Mouse (Mus musculus) testis, postnatal 14 days (tissue): ENCODE results near the gene Rab5a.
"Not testable (repeated sequence)": the region's sequence is repeated elsewhere in the genome, so short reads cannot be mapped to it uniquely, and the experiment has no call there.

Experiments
- DNase-seq: peaks from one replicate; pipeline ENCODE4 v3.0.0; 2021; ENCODE audit warnings: low spot score

Gene Rab5a

DNA sequence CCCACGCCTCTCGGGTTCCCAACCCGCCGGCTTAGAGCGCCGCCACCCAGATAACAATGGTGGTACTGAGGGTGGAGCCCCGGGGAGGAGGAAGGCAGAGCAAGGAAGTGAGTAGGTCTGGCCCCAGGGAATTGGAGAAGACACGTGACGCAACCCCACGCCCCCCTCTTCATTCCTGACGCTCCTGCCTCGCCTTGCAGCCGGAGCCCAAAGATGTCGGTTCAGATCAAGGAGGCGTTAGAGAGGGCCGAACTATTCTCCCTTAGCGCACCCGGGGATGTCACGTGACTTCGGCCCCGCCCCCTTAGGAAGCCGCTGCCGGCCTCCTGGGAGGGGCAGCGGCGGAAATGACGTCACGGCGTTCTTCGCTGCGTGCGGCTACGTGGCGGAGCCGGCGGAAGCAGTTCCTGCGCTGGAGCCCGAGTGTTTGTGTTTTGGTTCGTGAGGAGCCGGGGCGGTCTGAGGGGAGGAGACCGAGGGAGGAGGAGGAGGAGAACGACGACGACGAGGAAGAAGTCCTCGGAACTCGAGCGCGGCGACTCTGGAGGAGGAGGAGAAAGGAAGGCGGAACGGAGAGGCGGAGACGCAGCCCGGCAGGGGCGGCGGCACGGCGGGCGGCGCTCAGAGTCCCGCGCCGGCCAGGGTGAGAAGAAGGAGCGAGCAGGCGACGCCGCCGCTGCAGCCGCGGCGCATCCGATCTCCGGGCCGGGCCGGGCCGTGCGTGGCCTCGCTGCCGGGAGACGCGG lies at the start of gene Rab5a:
Gene Rab5a (plus strand): TSS at position 377 of the 746 bp plus-strand sequence.
- peak; percentile 99 for DNase-seq

- no peak for DNase-seq
These were observed 22.9 kb upstream of the Rab5a start for GRCm38 (mm10) chr17:53456152-53456551.

DNA sequence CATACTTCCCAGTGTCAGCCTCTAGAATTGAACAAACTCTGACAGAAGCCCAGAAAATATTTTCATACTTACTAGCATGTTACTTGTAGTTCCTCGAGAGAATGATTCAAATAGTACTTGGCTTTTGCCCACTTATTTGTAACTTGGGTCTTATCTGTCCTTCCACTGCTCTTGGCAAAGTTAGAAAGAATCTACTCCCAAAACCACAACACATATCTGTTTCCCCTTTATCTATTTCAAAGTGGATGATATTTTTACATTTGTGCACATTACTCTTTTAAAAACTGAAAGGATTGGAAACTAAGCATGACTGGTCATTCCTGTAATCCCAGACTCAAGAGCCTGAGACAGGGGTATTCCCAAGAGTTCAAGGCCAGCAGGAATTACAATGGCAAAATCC lies 22.3 kb upstream of the Rab5a start:
- DNase-seq, result no peak

- peak; percentile 85 for DNase-seq
These were observed 16.2 kb upstream of the Rab5a start, which contains the start of gene Efhb for GRCm38 (mm10) chr17:53462603-53463495. Efhb (minus strand) TSS chr17:53463321.

DNA sequence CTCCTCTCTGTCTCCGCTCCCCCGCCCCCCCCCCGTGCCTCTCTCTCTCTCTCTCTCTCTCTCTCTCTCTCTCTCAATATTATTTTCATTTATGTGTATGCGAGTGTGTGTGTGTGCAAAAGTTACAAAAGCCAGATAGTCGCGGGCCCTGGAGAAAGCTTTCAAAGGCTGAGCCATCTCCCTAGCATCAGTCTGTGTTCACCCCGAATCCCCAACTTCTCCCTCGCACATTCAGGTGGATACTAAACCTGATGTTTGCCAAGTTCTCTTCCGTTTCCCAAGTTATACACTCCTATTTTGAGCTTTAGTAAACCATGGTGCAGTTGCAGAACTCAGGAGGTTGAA lies 15.6 kb upstream of the Rab5a start:
- no peak for DNase-seq

DNA sequence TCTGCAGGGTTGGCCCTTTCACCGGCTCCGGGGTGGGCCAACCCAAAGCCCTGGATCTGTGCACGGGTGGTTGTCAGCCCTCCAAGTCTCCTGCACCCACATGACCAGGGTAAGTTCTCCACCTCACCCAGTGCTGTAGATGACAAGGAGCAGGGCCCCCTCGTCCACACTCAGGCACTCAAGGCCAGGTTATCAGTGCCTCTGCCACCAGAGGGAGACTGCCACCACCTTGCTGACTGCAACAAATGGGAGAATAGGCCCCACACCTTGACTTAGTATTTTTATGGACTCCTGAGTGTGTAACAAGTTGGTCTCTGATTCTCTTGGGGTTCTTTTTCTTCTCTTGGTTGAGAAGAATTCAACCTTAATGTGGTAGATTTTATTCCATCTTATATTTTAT lies 13.5 kb upstream of the Rab5a start:
- DNase-seq, result no peak

- no peak for DNase-seq
These were observed 10.3 kb upstream of the Rab5a start for GRCm38 (mm10) chr17:53468697-53469096.

DNA sequence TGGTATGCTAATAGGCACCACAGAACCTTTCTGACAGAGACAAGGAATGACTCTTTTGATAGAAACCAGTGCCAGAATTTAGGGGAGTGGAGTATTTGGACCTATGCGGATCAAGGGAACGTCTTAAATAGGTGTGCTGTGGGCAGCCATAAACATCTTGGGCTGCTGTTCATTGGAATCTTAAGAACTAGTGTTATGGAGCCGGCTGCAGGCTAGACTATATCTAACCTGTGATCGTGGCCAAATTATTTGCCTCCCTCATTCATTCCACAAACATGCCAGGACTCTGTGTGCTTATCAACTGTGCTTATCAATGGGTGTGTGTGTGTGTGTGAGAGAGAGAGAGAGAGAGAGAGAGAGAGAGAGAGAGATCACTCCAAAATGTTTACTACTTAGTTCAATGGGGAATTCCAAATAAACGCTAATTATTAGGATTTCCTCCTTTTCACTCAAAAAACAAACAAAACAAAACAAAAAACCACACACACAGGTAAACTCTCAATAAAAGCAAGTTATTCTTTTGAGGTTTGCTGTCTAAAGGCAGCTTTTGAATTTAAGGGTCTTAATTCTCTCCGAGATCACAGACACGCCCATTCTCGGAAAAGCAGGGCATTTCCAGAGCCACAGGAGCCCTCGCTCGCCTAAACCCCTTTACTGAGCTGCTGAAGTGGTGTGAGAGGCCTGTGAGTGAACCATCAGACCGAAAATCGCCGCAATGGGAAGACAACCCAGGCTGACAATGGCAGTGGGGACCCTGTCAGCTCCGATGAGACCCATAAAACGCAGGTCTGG lies 772 bp upstream of the Rab5a start:
- DNase-seq, result no peak

GRCm38 (mm10) chr17:53479604-53480041 lies 589 bp downstream of the Rab5a start:
- peak; percentile 75 for DNase-seq

DNA sequence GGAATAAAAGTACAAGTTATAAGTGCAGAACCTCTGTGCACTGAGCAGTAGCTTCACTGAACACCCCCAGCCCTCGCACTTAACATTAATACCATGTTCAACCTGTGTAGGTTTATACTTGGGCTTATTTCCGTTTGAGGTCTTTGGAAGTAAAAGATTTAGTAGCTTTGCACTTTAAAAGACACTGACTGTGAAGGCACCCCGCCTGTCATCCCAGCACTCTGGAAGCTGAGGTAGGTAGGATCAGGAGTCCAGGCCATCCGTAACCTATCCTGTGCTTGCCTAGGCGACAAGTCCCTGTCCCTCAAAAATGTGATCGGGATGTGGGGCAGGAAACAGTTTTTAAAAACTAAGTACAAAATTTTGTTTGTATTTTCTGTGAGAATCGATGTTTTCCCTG lies 1.4 kb downstream of the Rab5a start:
- DNase-seq, result no peak

- DNase-seq, result no peak
These were observed 9.4 kb downstream of the Rab5a start for GRCm38 (mm10) chr17:53488291-53489006.

DNA sequence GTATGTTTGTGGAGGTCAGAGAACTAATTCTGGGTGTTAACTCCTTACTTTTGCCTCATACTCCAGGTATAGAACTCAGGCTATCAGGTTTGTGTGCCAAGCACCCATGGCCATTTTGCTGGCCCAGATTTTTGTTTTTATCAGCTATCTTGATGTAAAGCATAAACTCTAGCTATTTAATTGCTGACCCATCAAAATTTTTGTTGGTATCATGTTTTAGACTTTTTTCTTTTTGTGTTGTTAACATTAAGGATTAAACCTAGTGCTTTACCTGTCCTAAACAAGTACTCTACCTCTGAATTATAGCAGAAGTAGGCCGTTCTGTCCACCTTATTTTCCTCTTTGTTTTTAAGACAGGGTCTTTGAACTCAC lies 10.0 kb downstream of the Rab5a start:
- no peak for DNase-seq

GRCm38 (mm10) chr17:53502966-53503365 lies 23.9 kb downstream of the Rab5a start:
- no peak for DNase-seq

DNA sequence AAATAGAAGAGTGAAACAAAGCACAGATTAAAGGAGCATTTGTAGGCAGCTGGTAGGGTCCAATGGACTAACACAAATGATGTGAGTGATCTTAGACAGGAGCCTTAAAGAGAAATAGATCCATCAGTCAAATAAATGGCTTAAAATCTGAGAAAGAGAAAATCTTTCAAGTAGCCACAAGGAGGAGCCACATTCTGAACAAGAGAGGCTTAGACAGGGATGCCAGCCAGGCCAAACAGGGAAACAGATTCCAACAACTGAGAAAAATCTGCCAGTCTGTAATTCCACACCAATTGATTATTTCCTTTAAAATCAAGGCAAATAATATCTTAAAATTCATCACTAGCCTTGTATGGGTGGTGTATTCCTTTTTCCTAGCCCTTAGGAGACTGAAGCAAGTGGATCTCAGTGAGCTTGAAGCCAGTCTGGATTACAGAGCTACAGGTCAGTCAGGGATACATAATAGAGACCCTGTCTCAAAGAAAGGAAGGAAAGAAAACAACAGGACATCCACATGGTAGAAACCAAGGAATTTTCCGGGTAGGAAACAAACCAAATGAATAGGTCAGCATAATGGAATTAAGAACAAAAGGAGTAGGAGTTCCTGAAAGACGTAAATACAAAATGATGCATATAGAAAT lies 33.4 kb downstream of the Rab5a start:
- DNase-seq, result no peak

- no peak for DNase-seq
These were observed 40.3 kb downstream of the Rab5a start for GRCm38 (mm10) chr17:53519364-53519763.

GRCm38 (mm10) chr17:53520509-53520908 lies 41.5 kb downstream of the Rab5a start:
- DNase-seq, result no peak

GRCm38 (mm10) chr17:53528034-53528433 lies 49.0 kb downstream of the Rab5a start:
- no peak for DNase-seq

DNA sequence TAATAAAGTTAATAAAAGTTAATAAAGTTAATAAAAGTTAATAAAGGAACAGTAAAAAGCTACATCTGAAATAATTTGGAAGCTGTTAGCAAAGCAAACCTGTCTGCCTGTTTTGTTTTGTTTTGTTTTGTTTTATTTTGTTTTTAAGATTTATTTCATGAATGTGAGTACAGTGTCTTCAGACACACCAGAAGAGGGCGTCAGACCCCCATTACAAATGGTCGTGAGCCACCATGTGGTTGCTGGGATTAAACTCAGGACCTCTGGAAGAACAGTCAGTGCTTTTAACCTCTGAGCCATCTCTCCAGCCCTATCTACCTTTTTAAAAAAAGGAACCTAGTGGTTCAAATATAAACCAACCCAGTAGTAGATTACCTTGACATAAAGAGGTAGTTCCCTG lies 52.1 kb downstream of the Rab5a start:
- DNase-seq, result no peak

DNA sequence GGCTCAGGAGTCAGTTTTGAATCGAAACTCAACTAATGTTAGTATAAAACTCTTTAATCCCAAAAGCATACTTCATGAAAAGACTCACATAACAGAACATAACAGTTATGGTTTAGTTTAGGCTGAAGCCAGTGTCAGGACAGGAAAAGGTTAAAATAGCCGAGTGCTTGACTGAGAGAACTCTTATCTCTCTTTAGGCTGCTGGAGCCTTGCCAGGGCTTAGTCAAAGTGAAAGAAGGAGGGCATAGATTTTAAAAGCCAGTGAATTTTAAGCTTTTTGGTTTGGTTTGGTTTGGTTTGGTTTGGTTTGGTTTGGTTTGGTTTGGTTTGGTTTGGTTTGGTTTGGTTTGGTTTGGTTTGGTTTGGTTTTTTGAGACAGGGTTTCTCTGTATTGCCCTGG lies 53.4 kb downstream of the Rab5a start:
- DNase-seq, result no peak

GRCm38 (mm10) chr17:53539351-53539750 lies 60.3 kb downstream of the Rab5a start, which contains the start of gene Pp2d1:
Pp2d1 (minus strand) TSS chr17:53539451.
- DNase-seq, result not testable (repeated sequence)

DNA sequence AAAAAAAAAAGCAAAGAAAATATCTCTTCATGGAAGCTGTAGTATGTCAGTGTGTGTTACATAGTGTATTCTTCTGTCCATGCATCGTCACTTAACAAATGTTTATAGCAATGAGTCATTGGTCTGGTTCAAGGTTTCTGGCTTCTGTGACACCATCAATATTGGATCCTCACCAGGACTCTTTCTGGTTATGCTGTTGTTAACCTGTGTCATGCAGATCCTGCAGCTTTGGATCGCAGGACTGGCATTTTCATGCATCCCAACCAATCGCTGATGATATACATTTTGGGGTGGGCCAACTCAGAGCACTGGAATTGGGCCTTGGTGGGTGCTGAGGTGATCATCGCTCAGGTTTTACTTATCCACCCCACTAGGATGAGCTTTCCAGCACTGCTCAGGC lies 63.5 kb downstream of the Rab5a start:
- no peak for DNase-seq
